Mouse (Mus musculus) naive thymus-derived CD4-positive, alpha-beta T cell, adult 5 months (primary cell): ENCODE measurements around the gene Gm20772. TPM values are rescaled to one million over a fixed set of nuclear protein-coding genes. Genes with fewer than 3 reads are reported as not detected.

Experiments used
- polyA plus RNA-seq: library from polyadenylated mRNA; unstranded; fragments of 100-300 nt; shearing (Covaris generic); gene quantifications from one replicate; pipeline ENCODE4 v1.2.1, GENCODE M21; 2017

Gene Gm20772
- polyA plus RNA-seq = not detected

DNA sequence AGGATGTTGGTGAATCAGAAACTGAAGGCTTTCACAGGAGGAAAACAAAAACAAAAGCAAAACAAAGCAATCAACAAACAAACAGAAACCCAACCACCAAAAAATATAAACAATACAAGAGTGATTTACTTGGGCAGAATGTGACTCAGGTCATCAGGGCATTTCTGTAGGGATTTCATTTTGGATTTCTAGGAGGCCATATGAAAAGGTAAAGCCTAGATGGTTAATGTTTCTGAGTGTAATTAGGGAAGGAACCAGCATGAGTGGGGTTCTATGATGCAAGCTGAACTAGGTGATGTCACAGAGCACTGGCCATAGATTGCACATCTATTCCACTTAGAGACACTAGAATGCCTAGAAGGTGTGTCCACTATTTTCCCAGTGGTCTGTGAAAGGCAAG lies at the start of gene Gm20772, which contains the start of gene Gm20831:
Gm20772 (plus strand) TSS at position 301 of the 400 bp plus-strand sequence.
Gm20831 (plus strand) TSS at position 301 of the 400 bp plus-strand sequence.

DNA sequence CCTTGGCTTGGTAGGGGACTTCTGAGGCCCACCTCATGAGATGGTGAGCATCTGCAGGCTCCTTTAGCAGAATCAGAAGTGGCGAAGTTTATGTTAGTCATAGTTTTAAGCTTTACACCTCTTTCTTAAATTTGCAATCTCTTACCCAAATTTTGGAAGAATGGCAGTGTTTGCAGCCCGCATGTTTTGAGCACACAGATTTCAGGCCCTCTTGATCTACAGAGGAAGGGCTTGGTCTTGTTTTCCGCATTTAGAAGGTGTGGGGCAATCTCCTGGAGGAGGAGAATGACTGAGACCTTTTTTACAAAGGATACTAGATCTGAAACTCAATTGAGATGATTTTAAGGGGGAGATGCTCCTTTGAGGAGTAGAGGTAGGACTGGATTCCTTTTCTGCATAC lies 28.4 kb upstream of the Gm20772 start, which contains the start of gene Gm21904:
Gm21904 (minus strand) TSS at position 101 of the 400 bp plus-strand sequence.

Other genes starting within 250 kb of the Gm20772 start
- gene Gm21904, start 28.5 kb upstream of the Gm20772 start, polyA plus RNA-seq = not detected
- not detected for gene Gm20831, start within 50 bp of the Gm20772 start, polyA plus RNA-seq
- not detected for gene Srsy, start 62.6 kb downstream of the Gm20772 start, polyA plus RNA-seq
- not detected for gene Gm21764, start 187.1 kb downstream of the Gm20772 start, polyA plus RNA-seq
- not detected for gene Ssty1, start 214.4 kb downstream of the Gm20772 start, polyA plus RNA-seq